Mouse (Mus musculus): ENCODE measurements around the gene Rtp3.

The Rtp3 gene

DNA sequence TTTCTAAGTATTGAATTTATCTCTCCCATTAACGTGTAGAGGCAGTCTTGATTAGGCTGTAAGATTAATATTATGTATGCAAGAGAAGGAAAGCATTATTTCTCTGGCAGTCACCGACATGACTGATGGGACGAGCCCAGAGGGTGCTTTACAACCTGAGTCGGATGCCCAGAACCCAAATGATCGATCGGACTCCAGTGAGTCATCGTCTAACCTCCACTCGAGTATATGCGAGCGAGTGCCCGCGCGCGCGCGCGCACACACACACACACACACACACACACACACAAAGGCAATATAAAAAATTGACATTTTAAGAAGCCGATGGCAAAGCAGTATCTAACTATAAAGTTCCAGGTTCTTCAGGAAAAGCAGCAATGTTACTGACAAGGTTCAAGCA lies 45.0 kb downstream of the Rtp3 start:
- in situ Hi-C loops (cut with MboI): no loop called here

DNA sequence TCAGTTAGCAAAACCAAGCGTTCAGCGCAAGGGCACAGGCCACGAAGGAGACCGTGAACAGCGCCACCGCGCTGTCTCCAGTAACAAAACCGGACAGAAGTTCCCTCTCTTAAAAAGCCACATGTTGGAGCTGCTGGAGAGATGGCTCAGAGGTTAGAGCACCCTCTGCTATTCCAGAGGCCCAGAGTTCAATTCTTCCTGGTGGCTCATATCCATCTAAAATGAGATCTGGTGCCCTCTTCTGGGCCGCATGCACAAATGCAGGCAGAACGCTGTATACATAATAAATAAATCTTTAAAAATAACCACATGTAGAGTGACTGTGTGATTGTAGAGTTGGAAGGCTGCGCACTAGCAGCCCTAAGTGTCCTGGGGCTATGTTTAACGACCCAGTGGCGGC lies 46.1 kb downstream of the Rtp3 start:
- in situ Hi-C loops (cut with MboI): no loop called here

DNA sequence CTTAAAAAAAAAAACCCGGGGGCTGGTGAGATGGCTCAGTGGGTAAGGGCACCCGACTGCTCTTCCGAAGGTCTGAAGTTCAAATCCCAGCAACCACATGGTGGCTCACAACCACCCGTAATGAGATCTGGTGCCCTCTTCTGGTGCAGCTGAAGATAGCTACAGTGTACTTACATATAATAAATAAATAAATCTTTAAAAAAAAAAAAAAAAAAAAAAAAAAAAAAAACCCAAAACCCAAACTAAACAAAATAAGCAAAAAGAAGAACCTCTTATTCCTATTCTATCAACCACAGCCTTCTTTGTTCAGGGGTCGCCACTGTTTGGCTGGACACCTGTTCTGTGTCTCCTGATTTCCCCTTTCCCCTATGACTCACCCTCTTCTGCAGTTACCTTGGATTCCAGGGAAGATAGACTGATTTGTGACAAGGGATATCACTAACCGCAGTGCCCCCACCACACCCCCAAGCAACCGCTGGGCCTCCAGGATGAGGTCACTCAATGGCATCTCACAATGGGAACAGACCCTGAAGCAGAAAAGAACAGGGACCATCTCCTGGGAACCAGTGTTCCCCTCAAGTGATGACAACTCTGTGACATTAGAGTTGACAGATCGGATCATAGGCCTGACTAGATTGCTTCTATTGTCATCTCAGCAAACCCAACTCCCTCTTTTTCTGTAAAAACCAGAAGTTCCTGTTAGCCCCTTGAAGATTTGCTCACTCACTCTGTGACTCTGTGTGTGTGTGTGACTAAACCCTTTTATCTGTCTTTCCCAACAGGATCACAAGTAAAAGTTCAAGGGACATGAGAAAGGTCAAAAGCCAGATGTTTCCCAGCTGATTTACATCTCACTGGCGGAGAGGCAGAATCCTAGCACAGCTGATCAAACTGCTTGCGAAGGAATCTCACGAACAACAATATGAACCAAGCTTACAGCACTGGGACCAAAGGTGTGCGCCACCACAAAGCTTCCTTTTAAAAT lies 52.6 kb downstream of the Rtp3 start:
- in situ Hi-C loops (cut with MboI): no loop called here

DNA sequence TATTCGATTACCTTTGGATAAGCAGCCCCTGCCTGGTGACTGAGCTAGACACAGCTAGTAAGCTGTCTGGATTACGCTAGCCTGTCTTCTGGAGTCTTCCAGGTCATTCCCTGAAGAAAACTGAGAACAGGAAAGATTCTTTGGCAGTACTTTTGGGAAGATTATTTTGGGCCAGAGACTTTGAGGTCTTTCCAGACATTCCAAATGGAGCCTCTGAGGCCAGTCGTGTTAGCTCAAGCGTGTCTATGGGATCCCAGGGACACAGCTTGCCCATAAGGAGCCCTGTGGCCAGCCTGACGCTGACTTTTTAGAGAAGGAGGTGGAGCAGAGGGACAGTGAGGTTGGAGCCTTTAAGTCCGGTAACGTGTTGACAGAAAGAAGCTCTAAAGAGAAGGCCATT lies 54.4 kb downstream of the Rtp3 start:
- in situ Hi-C loops (cut with MboI): no loop called here

Data from mature B cell (primary cell).